Mouse (Mus musculus) midbrain, embryonic 13.5 days (tissue): ENCODE measurements around the gene Ric1. TPM values are rescaled to one million over a fixed set of nuclear protein-coding genes. Genes with fewer than 3 reads are reported as not detected.
"Not testable (repeated sequence)": the region's sequence is repeated elsewhere in the genome, so short reads cannot be mapped to it uniquely, and the experiment has no call there.

Source experiments
- ATAC-seq: fragments of 200-750 bp; cut with Nextera tagmentation; 2 replicates; pipeline ENCODE4 v1.8.0; 2017; ENCODE audit warnings: mild to moderate bottlenecking, moderate TSS enrichment, moderate library complexity
- H3K27ac ChIP-seq: fragments of 300-500 bp; sonication (generic); 2 replicates; pipeline ENCODE4 v1.5.1; 2015; ENCODE audit warnings: inconsistent platforms, mild to moderate bottlenecking, moderate library complexity
- H3K27me3 ChIP-seq: fragments of 300-500 bp; sonication (generic); 2 replicates; pipeline ENCODE4 v1.6.1; 2015; ENCODE audit warnings: mild to moderate bottlenecking, inconsistent platforms
- H3K36me3 ChIP-seq: fragments of 300-500 bp; sonication (generic); 2 replicates; pipeline ENCODE4 v1.6.1; 2015; ENCODE audit warnings: mild to moderate bottlenecking, inconsistent platforms
- H3K4me1 ChIP-seq: fragments of 300-500 bp; sonication (generic); replicated peaks from 2 replicates; pipeline ENCODE4 v1.6.1; 2015; ENCODE audit warnings: inconsistent platforms
- H3K4me2 ChIP-seq: fragments of 300-500 bp; sonication (generic); replicated peaks from 2 replicates; pipeline ENCODE4 v1.6.1; 2015; ENCODE audit warnings: moderate library complexity, mild to moderate bottlenecking, inconsistent platforms
- H3K4me3 ChIP-seq: fragments of 300-500 bp; sonication (generic); replicated peaks from 2 replicates; pipeline ENCODE4 v1.5.1; 2015; ENCODE audit warnings: mild to moderate bottlenecking, inconsistent platforms
- H3K9ac ChIP-seq: fragments of 300-500 bp; sonication (generic); replicated peaks from 2 replicates; pipeline ENCODE4 v1.6.1; 2015; ENCODE audit warnings: mild to moderate bottlenecking, inconsistent platforms
- H3K9me3 ChIP-seq: fragments of 300-500 bp; sonication (generic); 2 replicates; pipeline ENCODE4 v1.6.1; 2016; ENCODE audit warnings: mild to moderate bottlenecking, inconsistent platforms
- WGBS: fragments of 180-500 bp; shearing (Covaris S2); methylation state at CpG from one replicate; pipeline ENCODE4 v1.1.7; 2015; 5-methylcytosine and 5-hydroxymethylcytosine counted together
- polyA plus RNA-seq: library from polyadenylated mRNA; unstranded; fragments of >200 nt; fragmentation: Nextera tagmentation; extraction: Ambion mirVana; gene quantifications from 2 replicates; pipeline ENCODE4 v1.2.1, GENCODE M21; 2015

Gene Ric1
- polyA plus RNA-seq, 1 experiment from 2014 or later: 11.9 TPM

- no peak overlapping the region for H3K4me2 ChIP-seq
- ATAC-seq: no peak
- H3K27ac ChIP-seq: no peak overlapping the region
- H3K4me1 ChIP-seq: no peaks in the 10 kb centered on the region
- H3K9ac ChIP-seq: no peak overlapping the region
- 84% methylated on average over 8 of the region's 8 CpGs for WGBS
- no peaks in the 10 kb centered on the region for H3K9me3 ChIP-seq
- H3K27me3 ChIP-seq: no peaks in the 10 kb centered on the region
- no peak overlapping the region for H3K4me3 ChIP-seq
- H3K36me3 ChIP-seq: no peaks in the 10 kb centered on the region
Observed at GRCm38 (mm10) chr19:29542256-29542970, 20.3 kb downstream of the Ric1 start.

- no peak overlapping the region for H3K9ac ChIP-seq
- WGBS: 95% methylated on average over 6 of the region's 6 CpGs
- no peaks in the 10 kb centered on the region for H3K9me3 ChIP-seq
- no peaks in the 10 kb centered on the region for H3K4me1 ChIP-seq
- no peak overlapping the region for H3K4me2 ChIP-seq
- no peak for ATAC-seq
- no peaks in the 10 kb centered on the region for H3K36me3 ChIP-seq
- no peaks in the 10 kb centered on the region for H3K27me3 ChIP-seq
- H3K4me3 ChIP-seq: no peak overlapping the region
- H3K27ac ChIP-seq: no peak overlapping the region
Observed at GRCm38 (mm10) chr19:29544026-29544425, 21.9 kb downstream of the Ric1 start.

- Histone ChIP-seq H3K27ac (no peak overlapping the region), H3K4me2 (no peak overlapping the region), H3K4me3 (no peak overlapping the region), H3K4me1 (no peaks in the 10 kb centered on the region), H3K9me3 (no peaks in the 10 kb centered on the region), H3K36me3 (no peaks in the 10 kb centered on the region), H3K9ac (no peak overlapping the region), H3K27me3 (no peaks in the 10 kb centered on the region)
- ATAC-seq: no peak
- 95% methylated on average over 2 of the region's 2 CpGs for WGBS
Observed at GRCm38 (mm10) chr19:29550618-29551017, 28.5 kb downstream of the Ric1 start.

- no peak for ATAC-seq
- Histone ChIP-seq H3K4me2 (no peak overlapping the region), H3K9me3 (no peaks in the 10 kb centered on the region), H3K27me3 (no peaks in the 10 kb centered on the region), H3K27ac (no peak overlapping the region), H3K4me1 (no peaks in the 10 kb centered on the region), H3K4me3 (no peak overlapping the region), H3K36me3 (no peaks in the 10 kb centered on the region), H3K9ac (no peak overlapping the region)
- WGBS: 85% methylated on average over 1 of the region's 1 CpGs
Observed at GRCm38 (mm10) chr19:29551128-29551527, 29.0 kb downstream of the Ric1 start.

- H3K4me2 ChIP-seq, ATAC-seq, H3K27ac ChIP-seq, H3K9me3 ChIP-seq, H3K36me3 ChIP-seq, H3K9ac ChIP-seq, H3K4me3 ChIP-seq, H3K4me1 ChIP-seq, H3K27me3 ChIP-seq: not testable (repeated sequence)
- 87% methylated on average over 1 of the region's 1 CpGs for WGBS
Observed at GRCm38 (mm10) chr19:29551980-29552379, 29.9 kb downstream of the Ric1 start.

- not testable (repeated sequence) for H3K4me2 ChIP-seq, H3K9ac ChIP-seq, H3K27me3 ChIP-seq, ATAC-seq, H3K4me3 ChIP-seq, H3K4me1 ChIP-seq, H3K27ac ChIP-seq, H3K36me3 ChIP-seq, H3K9me3 ChIP-seq
- WGBS: 95% methylated on average over 7 of the region's 7 CpGs
Observed at GRCm38 (mm10) chr19:29557171-29557845, 35.2 kb downstream of the Ric1 start.

GRCm38 (mm10) chr19:29562166-29562565, 40.1 kb downstream of the Ric1 start:
- no peaks in the 10 kb centered on the region for H3K27me3 ChIP-seq
- H3K36me3 ChIP-seq: peaks cover 5% of the 10 kb centered on the region; the same call in 1 of the 2 replicates
- no peaks in the 10 kb centered on the region for H3K9me3 ChIP-seq
- H3K4me3 ChIP-seq: no peak overlapping the region
- 87% methylated on average over 4 of the region's 4 CpGs for WGBS
- no peak for ATAC-seq
- no peaks in the 10 kb centered on the region for H3K4me1 ChIP-seq
- H3K27ac ChIP-seq: no peak overlapping the region
- H3K9ac ChIP-seq: no peak overlapping the region
- no peak overlapping the region for H3K4me2 ChIP-seq

GRCm38 (mm10) chr19:29562603-29563002, 40.5 kb downstream of the Ric1 start:
- 81% methylated on average over 3 of the region's 3 CpGs for WGBS
- H3K9me3 ChIP-seq: no peaks in the 10 kb centered on the region
- H3K4me1 ChIP-seq: no peaks in the 10 kb centered on the region
- H3K4me3 ChIP-seq: no peak overlapping the region
- peaks cover 6% of the 10 kb centered on the region; the same call in 1 of the 2 replicates for H3K36me3 ChIP-seq
- no peak overlapping the region for H3K27ac ChIP-seq
- no peak overlapping the region for H3K9ac ChIP-seq
- no peaks in the 10 kb centered on the region for H3K27me3 ChIP-seq
- H3K4me2 ChIP-seq: no peak overlapping the region
- no peak for ATAC-seq

GRCm38 (mm10) chr19:29563258-29563779, 41.2 kb downstream of the Ric1 start:
- peaks cover 9% of the 10 kb centered on the region; the same call in 1 of the 2 replicates for H3K36me3 ChIP-seq
- no peaks in the 10 kb centered on the region for H3K27me3 ChIP-seq
- no peak overlapping the region for H3K27ac ChIP-seq
- H3K9me3 ChIP-seq: no peaks in the 10 kb centered on the region
- H3K9ac ChIP-seq: no peak overlapping the region
- H3K4me2 ChIP-seq: no peak overlapping the region
- no peaks in the 10 kb centered on the region for H3K4me1 ChIP-seq
- peak; percentile 48; the same call in 1 of the 2 replicates for ATAC-seq
- WGBS: 69% methylated on average over 7 of the region's 7 CpGs
- H3K4me3 ChIP-seq: no peak overlapping the region

- H3K4me2 ChIP-seq: no peak overlapping the region
- H3K9ac ChIP-seq: no peak overlapping the region
- no peaks in the 10 kb centered on the region for H3K27me3 ChIP-seq
- WGBS: 97% methylated on average over 1 of the region's 1 CpGs
- ATAC-seq: no peak
- no peak overlapping the region for H3K27ac ChIP-seq
- no peak overlapping the region for H3K4me3 ChIP-seq
- no peaks in the 10 kb centered on the region for H3K9me3 ChIP-seq
- H3K4me1 ChIP-seq: no peaks in the 10 kb centered on the region
- H3K36me3 ChIP-seq: peaks cover 18% of the 10 kb centered on the region
Observed at GRCm38 (mm10) chr19:29566512-29566911, 44.4 kb downstream of the Ric1 start.

GRCm38 (mm10) chr19:29582439-29582838, 60.4 kb downstream of the Ric1 start:
- no peak overlapping the region for H3K27ac ChIP-seq
- peaks cover 30% of the 10 kb centered on the region for H3K36me3 ChIP-seq
- no peak overlapping the region for H3K4me2 ChIP-seq
- no peak for ATAC-seq
- WGBS: 89% methylated on average over 2 of the region's 2 CpGs
- no peak overlapping the region for H3K4me3 ChIP-seq
- H3K9ac ChIP-seq: no peak overlapping the region
- H3K27me3 ChIP-seq: no peaks in the 10 kb centered on the region
- no peaks in the 10 kb centered on the region for H3K4me1 ChIP-seq
- H3K9me3 ChIP-seq: no peaks in the 10 kb centered on the region

GRCm38 (mm10) chr19:29583734-29584133, 61.7 kb downstream of the Ric1 start:
- peaks cover 34% of the 10 kb centered on the region for H3K36me3 ChIP-seq
- no peak overlapping the region for H3K4me3 ChIP-seq
- no peak for ATAC-seq
- no peak overlapping the region for H3K9ac ChIP-seq
- H3K27me3 ChIP-seq: no peaks in the 10 kb centered on the region
- WGBS: 82% methylated on average over 6 of the region's 6 CpGs
- H3K9me3 ChIP-seq: no peaks in the 10 kb centered on the region
- no peak overlapping the region for H3K4me2 ChIP-seq
- H3K27ac ChIP-seq: no peak overlapping the region
- H3K4me1 ChIP-seq: no peaks in the 10 kb centered on the region
